Mouse (Mus musculus) erythroblast, embryonic 14.5 days (primary cell): ENCODE measurements around the gene Csrnp3.

Experiments used
- GATA1 ChIP-seq: IDR thresholded peaks from 2 replicates; pipeline ENCODE4 v1.6.1; 2012; ENCODE audit warnings: low read length, inconsistent platforms, mixed read lengths
- TAL1 ChIP-seq: IDR thresholded peaks from 3 replicates; pipeline ENCODE4 v1.6.1; 2012; ENCODE audit warnings: low read length, inconsistent platforms, mixed read lengths

- TF ChIP-seq GATA1 (no peak), TAL1 (no peak)
Measured at GRCm38 (mm10) chr2:65806556-65806955, 39.0 kb upstream of the Csrnp3 start.
